Mouse (Mus musculus): ENCODE measurements around the gene Pnpla7.

DNA sequence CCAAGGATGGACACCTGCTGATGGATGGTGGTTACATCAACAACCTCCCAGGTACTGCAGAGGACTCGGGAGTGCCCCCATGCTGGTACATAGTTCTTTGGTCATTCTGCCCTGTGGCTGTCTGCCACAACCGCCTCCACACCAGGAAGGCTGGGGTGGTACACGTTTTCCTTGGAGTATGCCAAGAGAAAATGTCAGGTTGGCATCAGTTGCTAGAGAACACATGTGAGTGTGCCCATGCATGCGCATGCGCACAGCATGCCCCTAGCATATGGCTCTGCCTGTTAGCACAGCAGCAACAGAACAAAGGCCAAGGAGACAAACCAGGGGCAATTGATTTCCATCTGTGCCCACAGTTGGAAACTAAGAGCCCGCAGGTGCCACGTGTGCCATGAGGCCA lies 75.1 kb downstream of the Pnpla7 start:
- TF ChIP-seq CTCF (IDR thresholded peaks at IDR 0.05; ENCODE audit: low read depth, low read length) (no peak), GATA1 (IDR thresholded peaks at IDR 0.05; ENCODE audit: borderline replicate concordance, low read length) (no peak), GATA2 (IDR thresholded peaks at IDR 0.05; ENCODE audit: borderline replicate concordance, low read depth, low read length) (no peak), TAL1 (conservative IDR thresholded peaks at IDR 0.05; ENCODE audit: low read depth, low read length) (no peak), POLR2AphosphoS5 (IDR thresholded peaks at IDR 0.05; ENCODE audit: insufficient replicate concordance, low read depth, low read length) (no peak)

All from G1E (cell line).